Mouse (Mus musculus) bone marrow macrophage, adult 2 months (primary cell): ENCODE results near the gene Med14. TPM values are rescaled to one million over a fixed set of nuclear protein-coding genes. Genes with fewer than 3 reads are reported as not detected.

ENCODE experiments used
- H3K27ac ChIP-seq: 2 replicates; pipeline ENCODE4 v1.5.1; 2012; ENCODE audit warnings: low read depth, low read length; ENCODE audit not compliant: insufficient read depth
- H3K4me1 ChIP-seq: 2 replicates; pipeline ENCODE4 v1.6.1; 2012; ENCODE audit warnings: low read length; ENCODE audit not compliant: control insufficient read depth, insufficient read depth
- H3K4me3 ChIP-seq: 2 replicates; pipeline ENCODE4 v1.5.1; 2012; ENCODE audit warnings: mild to moderate bottlenecking, low read length, moderate library complexity; ENCODE audit not compliant: insufficient read depth
- CTCF ChIP-seq: IDR thresholded peaks from 2 replicates; pipeline ENCODE4 v1.5.1; 2012; ENCODE audit warnings: low read depth, mild to moderate bottlenecking, low read length, moderate library complexity
- POLR2A ChIP-seq: IDR thresholded peaks from 2 replicates; pipeline ENCODE4 v1.6.1; 2012; ENCODE audit warnings: mild to moderate bottlenecking, low read depth, low read length, borderline replicate concordance
- polyA plus RNA-seq: library from polyadenylated mRNA; stranded (reverse); fragments of >200 nt; gene quantifications from 2 replicates; pipeline ENCODE4 v1.2.4, GENCODE M21; 2012; ENCODE audit not compliant: missing spikeins, insufficient read depth, insufficient read length

The Med14 gene
- polyA plus RNA-seq, 1 experiment = 14.9 TPM

DNA sequence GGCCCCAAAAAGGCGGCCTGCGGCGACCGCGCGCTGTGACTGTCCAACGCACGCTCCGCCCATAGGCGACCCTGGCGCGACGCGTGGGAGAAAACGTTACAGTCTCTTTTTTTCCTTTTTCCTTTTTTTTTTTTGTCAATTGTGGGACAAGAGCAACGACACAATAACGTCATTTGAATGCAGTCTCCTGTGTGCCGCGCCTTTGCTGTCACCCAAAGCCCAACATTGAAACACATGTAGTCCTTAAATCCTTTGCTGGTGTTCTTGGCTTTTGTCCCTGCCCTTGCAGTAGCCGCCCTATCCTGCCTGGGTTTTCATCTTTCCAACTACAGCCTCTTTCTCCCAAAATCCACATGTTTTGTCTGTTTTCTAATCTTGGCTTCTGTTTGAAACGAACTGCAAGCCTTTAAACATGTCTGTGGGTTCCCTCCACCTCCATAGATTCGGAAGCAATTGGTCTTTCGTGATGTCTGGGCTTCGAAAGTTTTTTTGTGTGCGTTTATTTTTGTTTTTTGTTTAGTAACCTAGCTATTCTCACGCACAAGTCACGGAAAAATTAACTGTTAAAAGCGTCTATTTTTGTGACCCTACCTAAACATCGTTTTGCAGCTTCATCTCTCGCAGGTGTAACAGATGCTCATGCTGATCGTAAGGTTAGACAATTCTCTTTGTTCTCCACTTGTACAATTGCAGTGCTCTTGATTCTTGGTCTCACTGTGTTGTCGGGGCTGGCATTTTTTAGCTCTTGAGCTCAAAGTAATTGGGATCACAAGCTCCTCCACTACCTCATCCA, 657 bp upstream of the Med14 start:
- H3K4me1 ChIP-seq = peaks cover 10% of the 10 kb centered on the region
- TF ChIP-seq CTCF (no peak), POLR2A (no peak)

DNA sequence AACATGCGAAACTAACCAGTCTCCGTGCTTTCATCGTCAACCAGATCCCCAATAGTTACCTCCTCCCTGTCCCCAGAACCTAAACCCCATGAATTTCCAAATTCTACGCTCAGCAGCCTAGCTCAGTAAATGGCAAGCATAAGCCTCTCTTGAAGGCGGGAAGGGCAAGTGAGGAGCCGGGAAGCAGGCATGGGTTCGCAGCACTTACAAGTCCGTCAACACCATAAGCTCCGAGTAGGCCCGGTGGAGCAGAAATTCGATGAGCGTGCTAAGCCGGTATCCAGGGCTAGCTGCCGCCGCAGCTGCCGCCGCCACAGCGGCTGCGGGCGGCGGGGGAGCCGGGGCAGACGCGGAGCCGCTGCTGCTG, 631 bp downstream of the Med14 start:
- Histone ChIP-seq H3K27ac (peak overlapping the region; percentile 89), H3K4me1 (peaks cover 2% of the 10 kb centered on the region; the same call in 1 of the 2 replicates), H3K4me3 (peak overlapping the region; percentile 85)
- TF ChIP-seq POLR2A (no peak), CTCF (no peak)

More for the DNA sequence above, 657 bp upstream of the Med14 start:
- peak overlapping the region; percentile 85 for H3K4me3 ChIP-seq
- H3K27ac ChIP-seq = peak overlapping the region; percentile 89

DNA sequence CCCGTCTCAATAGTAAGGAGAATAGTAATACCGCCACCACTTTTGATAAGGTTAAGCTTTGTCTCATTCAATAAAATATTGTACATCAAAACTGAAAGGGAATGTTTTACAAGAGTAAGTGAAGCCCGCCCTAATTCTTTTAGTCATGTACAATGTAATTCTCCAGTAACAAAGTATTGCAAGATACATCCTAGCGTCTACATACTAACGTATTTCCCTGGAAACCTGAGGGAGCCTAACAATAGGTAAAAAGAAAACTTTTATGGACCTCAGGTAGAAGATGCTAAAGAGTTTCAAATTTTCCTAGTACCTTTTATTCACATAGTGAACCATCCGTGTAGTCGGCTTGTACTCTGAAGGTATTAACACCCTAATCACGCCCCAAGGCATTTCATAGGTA, 1.4 kb downstream of the Med14 start:
- Histone ChIP-seq H3K27ac (no peak overlapping the region), H3K4me3 (peak overlapping the region; percentile 48), H3K4me1 (peaks cover 2% of the 10 kb centered on the region; the same call in 1 of the 2 replicates)
- no peak for TF ChIP-seq CTCF
- TF ChIP-seq POLR2A = no peak

DNA sequence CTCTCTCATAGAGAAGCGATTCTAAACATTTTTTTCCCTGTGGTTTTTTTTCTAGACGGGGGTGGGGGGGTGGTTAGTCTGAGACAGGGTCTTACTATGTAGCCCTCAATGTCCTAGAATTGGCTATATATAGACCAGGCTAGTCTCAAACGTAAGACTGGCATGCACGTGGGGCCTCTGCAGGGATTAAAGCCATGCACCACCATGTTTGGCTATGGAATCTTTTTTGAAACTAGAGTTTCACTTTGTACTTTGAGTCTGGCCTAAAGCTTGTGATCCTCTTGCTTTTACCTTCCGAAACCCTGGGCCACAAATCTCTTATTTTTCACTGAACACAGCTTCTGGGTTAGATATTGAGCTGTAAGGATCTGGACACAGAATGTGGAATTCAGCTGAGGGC, 2.2 kb downstream of the Med14 start:
- Histone ChIP-seq H3K27ac (no peak overlapping the region), H3K4me1 (peaks cover 2% of the 10 kb centered on the region; the same call in 1 of the 2 replicates), H3K4me3 (peak overlapping the region; percentile 28)
- TF ChIP-seq CTCF = no peak
- TF ChIP-seq POLR2A = no peak

DNA sequence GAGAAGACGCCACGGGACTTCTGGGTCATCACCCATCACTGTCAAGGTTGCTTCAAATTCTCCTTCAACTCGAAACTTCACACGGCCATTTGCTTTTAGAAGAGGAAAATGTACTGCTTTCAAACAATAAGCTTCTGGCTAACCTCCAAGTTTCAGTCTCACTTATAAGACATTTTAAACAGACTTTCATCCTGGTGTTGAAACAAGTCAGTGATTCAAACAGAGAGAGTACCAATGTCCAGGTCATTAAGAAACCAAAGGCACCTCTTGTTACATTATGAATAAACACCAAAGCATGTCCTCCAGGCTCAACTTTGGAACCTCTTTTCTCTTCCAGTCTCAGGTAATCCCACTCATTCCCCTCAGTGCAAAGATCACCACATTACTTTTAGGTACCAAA, 14.0 kb downstream of the Med14 start:
- TF ChIP-seq CTCF (no peak), POLR2A (no peak)

DNA sequence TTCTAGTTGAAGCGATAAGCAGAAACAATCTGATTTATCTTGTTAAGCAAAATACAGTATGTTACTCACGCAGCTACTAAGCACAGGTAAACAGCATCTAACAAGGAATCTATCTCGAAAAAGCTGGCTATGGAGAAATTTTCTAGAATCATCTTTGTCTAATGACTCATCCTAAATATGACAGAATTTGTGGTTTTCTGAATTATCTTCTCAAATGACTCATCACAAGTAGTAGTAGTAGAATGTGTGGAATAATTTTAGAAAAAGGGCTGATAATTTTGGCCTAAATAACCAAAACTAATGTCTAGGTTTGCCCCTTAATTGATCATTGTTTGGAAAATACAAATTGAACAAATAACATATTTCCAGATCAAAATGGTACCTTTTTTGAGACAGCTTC, 15.1 kb downstream of the Med14 start:
- TF ChIP-seq CTCF (no peak), POLR2A (no peak)

More for the DNA sequence above, 14.0 kb downstream of the Med14 start:
- Histone ChIP-seq H3K4me1 (no peaks in the 10 kb centered on the region), H3K27ac (no peak overlapping the region), H3K4me3 (no peak overlapping the region)

DNA sequence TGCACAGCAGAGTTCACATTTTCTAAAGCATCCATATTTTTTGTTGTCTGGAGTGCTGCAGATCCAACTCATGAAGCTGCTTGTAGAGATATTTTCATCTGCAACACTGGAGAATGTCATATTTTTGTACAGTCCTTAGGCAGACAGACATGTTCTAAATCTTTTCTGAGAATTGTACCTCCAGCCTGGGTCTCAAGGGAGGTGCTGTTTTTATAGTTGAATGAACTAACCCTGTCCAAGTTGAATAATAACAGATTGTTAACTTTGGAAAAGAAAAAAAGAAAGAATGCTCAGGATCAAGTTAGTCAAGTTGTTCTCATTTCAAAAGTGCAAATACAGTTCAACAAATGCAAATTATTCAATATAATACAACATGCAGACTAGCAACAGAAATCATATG, 21.5 kb downstream of the Med14 start:
- no peaks in the 10 kb centered on the region for H3K4me1 ChIP-seq
- no peak overlapping the region for H3K4me3 ChIP-seq
- H3K27ac ChIP-seq = no peak overlapping the region
- no peak for TF ChIP-seq POLR2A
- TF ChIP-seq CTCF = no peak

More for the DNA sequence above, 15.1 kb downstream of the Med14 start:
- Histone ChIP-seq H3K4me3 (no peak overlapping the region), H3K27ac (no peak overlapping the region), H3K4me1 (no peaks in the 10 kb centered on the region)

DNA sequence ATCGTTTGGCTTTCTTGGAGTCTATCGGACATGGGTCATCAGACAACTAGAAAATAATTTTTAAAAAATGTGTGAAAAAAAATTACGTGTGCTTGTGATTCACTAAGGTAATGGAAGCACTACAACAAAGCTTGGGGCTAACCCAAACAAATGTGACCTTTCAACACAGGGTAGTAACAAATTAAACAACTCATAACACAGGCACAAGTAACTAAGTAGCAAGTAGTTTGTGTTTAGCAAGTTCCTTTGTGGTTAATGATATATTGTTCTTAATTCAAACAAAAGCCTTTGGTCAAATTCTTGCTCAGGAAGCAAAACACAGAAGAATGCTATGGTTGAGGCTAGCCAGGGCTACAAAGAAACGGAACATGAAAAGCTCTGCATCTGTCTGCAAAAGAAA, 45.8 kb downstream of the Med14 start:
- Histone ChIP-seq H3K4me1 (peaks cover 4% of the 10 kb centered on the region), H3K4me3 (no peak overlapping the region), H3K27ac (no peak overlapping the region)
- TF ChIP-seq POLR2A (no peak), CTCF (no peak)

DNA sequence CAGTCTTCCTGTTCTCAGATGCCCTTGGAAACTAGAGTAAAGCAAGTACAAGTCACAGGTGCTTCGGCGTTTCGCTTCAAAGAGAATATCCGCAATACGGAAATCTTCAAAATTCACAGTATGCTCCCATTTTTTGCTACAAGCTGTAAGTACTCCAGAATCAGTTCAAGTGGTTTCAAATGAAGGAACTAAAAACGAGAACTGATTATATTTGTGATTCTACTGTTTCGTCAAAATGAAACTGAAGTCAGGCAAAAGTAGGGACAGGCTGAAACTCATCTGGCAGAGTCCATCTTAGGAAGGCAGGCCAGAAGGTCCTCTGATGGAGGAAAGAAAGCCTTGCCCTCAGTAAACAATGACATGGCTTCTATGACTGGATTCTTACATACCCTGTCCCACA, 48.1 kb downstream of the Med14 start:
- peak overlapping the region; percentile 23; the same call in 1 of the 2 replicates for H3K27ac ChIP-seq
- TF ChIP-seq POLR2A (no peak), CTCF (no peak)
- no peak overlapping the region for H3K4me3 ChIP-seq
- peaks cover 4% of the 10 kb centered on the region for H3K4me1 ChIP-seq

DNA sequence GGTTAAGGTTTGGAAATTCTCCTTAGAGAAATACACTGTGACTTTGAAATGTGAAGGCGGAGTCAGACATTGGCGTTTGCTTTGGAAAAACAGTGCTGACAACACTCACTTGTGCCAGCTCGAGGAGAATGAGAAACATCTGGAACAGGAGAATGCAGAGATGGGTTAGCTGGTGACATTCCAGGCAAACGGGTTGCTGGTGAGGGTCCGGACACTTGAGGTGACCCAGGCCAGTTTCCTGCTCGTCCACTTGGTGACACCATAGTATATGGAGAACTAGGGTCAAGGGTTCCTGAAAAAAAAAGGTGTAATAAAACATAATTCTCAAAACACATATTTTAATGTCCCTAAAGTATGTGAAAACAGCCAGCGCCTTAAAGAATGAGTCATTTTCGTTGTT, 75.0 kb downstream of the Med14 start:
- no peak overlapping the region for H3K4me3 ChIP-seq
- H3K27ac ChIP-seq = no peak overlapping the region
- no peaks in the 10 kb centered on the region for H3K4me1 ChIP-seq
- TF ChIP-seq POLR2A = no peak
- TF ChIP-seq CTCF = no peak
